Mouse (Mus musculus): ENCODE data around the gene Slc36a3. TPM values are rescaled to one million over a fixed set of nuclear protein-coding genes. Genes with fewer than 3 reads are reported as not detected.

Slc36a3 gene
- polyA plus RNA-seq, 1 experiment from 2014 or later: not detected

DNA sequence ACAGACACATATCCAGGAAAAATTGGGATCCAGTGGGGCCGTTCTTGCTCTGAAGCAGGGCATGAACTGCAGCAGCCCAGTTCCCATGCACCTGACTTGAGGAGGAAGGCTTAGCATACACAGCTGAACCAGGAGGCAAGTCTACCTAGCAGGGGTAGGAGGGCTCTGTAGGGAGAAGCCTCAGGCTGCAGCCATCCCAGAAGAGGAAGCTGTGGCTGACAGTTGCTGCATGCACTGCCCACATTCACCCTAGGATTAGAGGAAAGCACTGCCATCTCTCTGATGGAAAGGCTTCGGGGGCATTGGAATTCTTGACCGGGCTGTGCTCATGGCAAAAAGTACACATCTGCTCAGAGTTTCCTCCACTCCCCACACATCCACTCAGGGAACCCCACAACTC is 28.3 kb upstream of the Slc36a3 start:
- Histone ChIP-seq H3K27me3 (ENCODE audit: control insufficient read depth, insufficient read depth, low read length) (no peaks in the 10 kb centered on the region), H3K36me3 (ENCODE audit: control insufficient read depth, insufficient read depth, low read length) (no peaks in the 10 kb centered on the region), H3K4me1 (replicated peaks; ENCODE audit: control insufficient read depth, insufficient read depth, low read length) (no peaks in the 10 kb centered on the region), H3K27ac (ENCODE audit: low read depth, low read length) (no peak overlapping the region), H3K4me3 (ENCODE audit: low read depth, low read length) (no peak overlapping the region), H3K9me3 (ENCODE audit: control insufficient read depth, low read length) (no peaks in the 10 kb centered on the region), H3K9ac (ENCODE audit: low read depth, low read length) (no peak overlapping the region), H3K4me2 (replicated peaks; ENCODE audit: low read depth, low read length) (no peak overlapping the region)
- DNase-seq (ENCODE audit: low spot score): no peak
- no peak for ATAC-seq (ENCODE audit: low FRiP score)
- 91% methylated on average over 3 of the region's 3 CpGs for WGBS

DNA sequence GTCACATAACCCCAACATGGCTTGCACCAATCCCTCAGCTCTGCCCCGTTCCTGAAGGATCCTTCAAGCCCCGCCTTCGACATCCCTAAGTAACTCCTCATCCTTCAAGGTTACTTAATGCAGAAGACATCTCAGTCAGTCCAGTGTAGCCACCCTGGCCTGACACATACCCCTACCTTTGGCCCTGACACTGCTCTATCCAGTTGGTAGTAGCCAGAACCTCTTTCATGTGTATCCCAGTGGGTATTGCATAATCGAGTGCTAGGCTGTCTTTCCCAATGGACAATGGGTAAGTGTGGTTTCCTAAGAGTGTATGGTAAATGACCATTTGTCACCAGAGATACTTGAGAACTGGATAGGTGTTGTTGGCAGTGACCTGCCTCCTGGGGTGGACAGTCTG is 27.3 kb upstream of the Slc36a3 start:
- H3K9me3 ChIP-seq (ENCODE audit: control insufficient read depth, low read length): no peaks in the 10 kb centered on the region
- H3K27ac ChIP-seq (ENCODE audit: low read depth, low read length): no peak overlapping the region
- no peak overlapping the region for H3K9ac ChIP-seq (ENCODE audit: low read depth, low read length)
- WGBS: 82% methylated on average over 4 of the region's 4 CpGs
- H3K27me3 ChIP-seq (ENCODE audit: control insufficient read depth, insufficient read depth, low read length): no peaks in the 10 kb centered on the region
- H3K4me3 ChIP-seq (ENCODE audit: low read depth, low read length): no peak overlapping the region
- no peaks in the 10 kb centered on the region for H3K36me3 ChIP-seq (ENCODE audit: control insufficient read depth, insufficient read depth, low read length)
- ATAC-seq (ENCODE audit: low FRiP score): no peak
- H3K4me1 ChIP-seq (replicated peaks; ENCODE audit: control insufficient read depth, insufficient read depth, low read length): no peaks in the 10 kb centered on the region
- H3K4me2 ChIP-seq (replicated peaks; ENCODE audit: low read depth, low read length): no peak overlapping the region
- no peak for DNase-seq (ENCODE audit: low spot score)

DNA sequence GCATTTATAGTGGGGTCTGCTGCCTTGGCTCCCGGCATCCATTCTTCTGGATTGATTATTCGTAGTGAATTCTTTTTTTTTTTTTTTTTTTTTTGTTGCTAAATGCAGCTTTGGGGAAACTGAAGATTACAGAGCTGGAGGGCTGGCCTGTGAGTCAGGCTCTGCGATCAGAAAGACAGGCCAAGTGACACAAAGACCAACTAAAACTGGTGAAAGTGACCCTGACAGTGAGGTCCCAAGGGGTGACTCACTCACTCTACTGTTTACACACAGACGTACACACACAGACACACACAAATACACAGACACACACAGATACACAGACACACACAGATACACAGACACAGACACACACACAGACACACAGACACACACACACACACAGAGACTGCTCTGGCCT is 19.0 kb upstream of the Slc36a3 start:
- no peak for DNase-seq (ENCODE audit: low spot score)
- H3K4me3 ChIP-seq (ENCODE audit: low read depth, low read length): no peak overlapping the region
- no peaks in the 10 kb centered on the region for H3K36me3 ChIP-seq (ENCODE audit: control insufficient read depth, insufficient read depth, low read length)
- 83% methylated on average over 4 of the region's 4 CpGs for WGBS
- no peaks in the 10 kb centered on the region for H3K4me1 ChIP-seq (replicated peaks; ENCODE audit: control insufficient read depth, insufficient read depth, low read length)
- H3K27ac ChIP-seq (ENCODE audit: low read depth, low read length): no peak overlapping the region
- H3K4me2 ChIP-seq (replicated peaks; ENCODE audit: low read depth, low read length): no peak overlapping the region
- H3K9me3 ChIP-seq (ENCODE audit: control insufficient read depth, low read length): no peaks in the 10 kb centered on the region
- no peaks in the 10 kb centered on the region for H3K27me3 ChIP-seq (ENCODE audit: control insufficient read depth, insufficient read depth, low read length)
- no peak for ATAC-seq (ENCODE audit: low FRiP score)
- no peak overlapping the region for H3K9ac ChIP-seq (ENCODE audit: low read depth, low read length)

DNA sequence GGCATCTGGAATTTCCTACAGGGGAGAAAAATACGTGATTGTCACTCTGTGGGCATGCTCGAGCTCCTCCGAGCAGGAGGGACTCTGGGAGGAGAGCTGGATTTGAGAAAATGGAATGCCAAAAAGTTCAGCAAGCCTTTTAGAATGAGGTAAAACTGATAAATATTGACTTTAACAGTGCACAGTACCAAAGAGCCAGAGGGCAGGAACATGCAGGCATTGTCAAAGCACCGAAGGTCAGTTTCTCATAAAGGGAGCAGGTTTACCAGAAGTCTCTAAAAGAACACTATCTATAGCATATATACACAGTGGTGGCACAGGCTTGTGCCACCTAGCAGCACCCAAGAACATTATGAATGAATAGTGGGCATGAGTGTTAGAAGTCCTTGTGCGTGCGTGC is 17.4 kb upstream of the Slc36a3 start:
- WGBS: 90% methylated on average over 6 of the region's 6 CpGs
- no peaks in the 10 kb centered on the region for H3K27me3 ChIP-seq (ENCODE audit: control insufficient read depth, insufficient read depth, low read length)
- ATAC-seq (ENCODE audit: low FRiP score) (no peak), DNase-seq (ENCODE audit: low spot score) (no peak)
- no peak overlapping the region for H3K4me2 ChIP-seq (replicated peaks; ENCODE audit: low read depth, low read length)
- no peaks in the 10 kb centered on the region for H3K36me3 ChIP-seq (ENCODE audit: control insufficient read depth, insufficient read depth, low read length)
- no peaks in the 10 kb centered on the region for H3K9me3 ChIP-seq (ENCODE audit: control insufficient read depth, low read length)
- H3K9ac ChIP-seq (ENCODE audit: low read depth, low read length): no peak overlapping the region
- no peaks in the 10 kb centered on the region for H3K4me1 ChIP-seq (replicated peaks; ENCODE audit: control insufficient read depth, insufficient read depth, low read length)
- no peak overlapping the region for H3K4me3 ChIP-seq (ENCODE audit: low read depth, low read length)
- no peak overlapping the region for H3K27ac ChIP-seq (ENCODE audit: low read depth, low read length)

DNA sequence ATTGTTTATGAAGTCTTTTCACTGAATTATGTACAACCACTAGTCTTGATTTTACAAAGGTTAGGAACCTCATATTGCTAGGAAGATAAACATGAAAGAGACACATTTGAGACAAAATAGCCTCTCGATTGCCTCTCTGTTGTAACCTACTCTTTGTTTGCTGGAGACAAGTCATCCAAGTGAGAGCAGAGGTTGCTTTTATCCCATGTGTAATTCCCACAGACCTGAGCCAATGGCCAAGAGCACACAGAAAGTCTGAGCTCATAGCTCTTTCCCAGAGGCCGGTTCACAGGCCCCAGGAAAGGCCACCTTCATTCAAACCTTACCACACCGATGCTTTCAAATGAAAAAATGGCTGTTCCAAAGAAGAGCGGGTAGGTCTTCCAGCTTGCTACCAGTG is 17.0 kb upstream of the Slc36a3 start:
- no peaks in the 10 kb centered on the region for H3K36me3 ChIP-seq (ENCODE audit: control insufficient read depth, insufficient read depth, low read length)
- no peaks in the 10 kb centered on the region for H3K4me1 ChIP-seq (replicated peaks; ENCODE audit: control insufficient read depth, insufficient read depth, low read length)
- H3K4me3 ChIP-seq (ENCODE audit: low read depth, low read length): no peak overlapping the region
- H3K4me2 ChIP-seq (replicated peaks; ENCODE audit: low read depth, low read length): no peak overlapping the region
- DNase-seq (ENCODE audit: low spot score): no peak
- no peak overlapping the region for H3K9ac ChIP-seq (ENCODE audit: low read depth, low read length)
- no peak overlapping the region for H3K27ac ChIP-seq (ENCODE audit: low read depth, low read length)
- H3K27me3 ChIP-seq (ENCODE audit: control insufficient read depth, insufficient read depth, low read length): no peaks in the 10 kb centered on the region
- whole genome bisulfite sequencing: 89% methylated on average over 4 of the region's 4 CpGs
- ATAC-seq (ENCODE audit: low FRiP score): no peak
- no peaks in the 10 kb centered on the region for H3K9me3 ChIP-seq (ENCODE audit: control insufficient read depth, low read length)

DNA sequence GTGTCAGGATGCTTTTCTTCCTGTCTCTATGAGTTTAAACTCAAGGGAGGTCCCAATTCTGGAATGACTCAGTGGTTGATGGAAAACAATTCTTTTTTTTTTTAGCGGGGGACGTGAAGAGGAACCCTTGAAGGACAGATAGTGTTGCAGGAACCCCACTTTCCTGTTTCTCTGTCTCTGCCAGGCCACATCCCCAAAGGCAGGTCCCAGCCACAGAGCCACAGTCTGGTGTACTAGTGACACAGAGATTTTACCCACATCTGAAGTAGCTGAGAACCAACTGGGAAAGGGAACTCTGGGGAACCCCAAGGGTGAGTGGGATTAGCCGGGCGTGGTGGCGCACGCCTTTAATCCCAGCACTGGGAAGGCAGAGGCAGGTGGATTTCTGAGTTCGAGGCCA is 14.2 kb upstream of the Slc36a3 start:
- 95% methylated on average over 6 of the region's 7 CpGs for WGBS
- Histone ChIP-seq H3K27ac (ENCODE audit: low read depth, low read length) (no peak overlapping the region), H3K9me3 (ENCODE audit: control insufficient read depth, low read length) (no peaks in the 10 kb centered on the region), H3K4me1 (replicated peaks; ENCODE audit: control insufficient read depth, insufficient read depth, low read length) (no peaks in the 10 kb centered on the region), H3K4me2 (replicated peaks; ENCODE audit: low read depth, low read length) (no peak overlapping the region), H3K4me3 (ENCODE audit: low read depth, low read length) (no peak overlapping the region), H3K9ac (ENCODE audit: low read depth, low read length) (no peak overlapping the region), H3K36me3 (ENCODE audit: control insufficient read depth, insufficient read depth, low read length) (no peaks in the 10 kb centered on the region), H3K27me3 (ENCODE audit: control insufficient read depth, insufficient read depth, low read length) (no peaks in the 10 kb centered on the region)
- ATAC-seq (ENCODE audit: low FRiP score) (no peak), DNase-seq (ENCODE audit: low spot score) (no peak)

DNA sequence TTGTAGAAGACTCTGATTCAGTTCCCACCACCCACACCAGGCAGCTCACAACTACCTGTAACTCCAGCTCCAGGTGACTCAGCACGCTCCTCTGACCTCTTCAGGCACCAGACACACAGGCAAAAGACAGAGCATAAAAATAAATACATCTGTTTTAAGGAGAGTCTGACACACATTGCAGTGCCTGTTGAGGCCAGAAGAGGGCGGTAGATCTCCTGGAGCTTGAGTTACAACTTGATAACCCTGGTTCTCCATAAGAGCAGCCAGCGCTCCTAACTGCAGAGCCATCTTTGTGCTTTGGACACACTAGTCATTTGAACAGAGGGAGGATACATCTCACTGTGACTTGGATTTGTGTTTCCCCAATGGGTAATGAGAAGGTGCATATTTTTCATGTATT is 13.2 kb upstream of the Slc36a3 start:
- H3K4me3 ChIP-seq (ENCODE audit: low read depth, low read length): no peak overlapping the region
- 46% methylated on average over 3 of the region's 3 CpGs for WGBS
- H3K27ac ChIP-seq (ENCODE audit: low read depth, low read length): no peak overlapping the region
- no peak overlapping the region for H3K9ac ChIP-seq (ENCODE audit: low read depth, low read length)
- DNase-seq (ENCODE audit: low spot score) (peak; percentile 43), ATAC-seq (ENCODE audit: low FRiP score) (no peak)
- H3K4me1 ChIP-seq (replicated peaks; ENCODE audit: control insufficient read depth, insufficient read depth, low read length): no peaks in the 10 kb centered on the region
- H3K9me3 ChIP-seq (ENCODE audit: control insufficient read depth, low read length): no peaks in the 10 kb centered on the region
- no peak overlapping the region for H3K4me2 ChIP-seq (replicated peaks; ENCODE audit: low read depth, low read length)
- H3K27me3 ChIP-seq (ENCODE audit: control insufficient read depth, insufficient read depth, low read length): no peaks in the 10 kb centered on the region
- H3K36me3 ChIP-seq (ENCODE audit: control insufficient read depth, insufficient read depth, low read length): no peaks in the 10 kb centered on the region

DNA sequence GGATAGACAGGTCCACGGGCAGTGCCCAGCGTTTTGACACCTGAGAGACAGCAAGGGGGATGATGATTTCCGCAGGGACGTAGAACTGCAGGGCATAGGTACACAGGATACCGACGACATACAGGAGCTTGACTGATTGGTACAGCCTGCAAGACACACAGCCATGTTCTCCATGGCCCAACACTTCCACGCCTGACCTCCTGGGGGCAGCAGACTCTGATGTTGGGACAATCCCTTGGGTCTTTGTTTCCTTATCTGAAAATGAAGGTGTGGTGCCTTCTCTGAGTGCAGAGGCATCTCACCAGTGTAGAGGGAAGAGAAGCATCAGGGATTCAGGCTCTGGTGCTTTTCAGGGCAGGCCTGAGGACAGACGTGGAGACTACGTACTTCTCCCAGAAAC is 11.2 kb upstream of the Slc36a3 start:
- Histone ChIP-seq H3K36me3 (ENCODE audit: control insufficient read depth, insufficient read depth, low read length) (no peaks in the 10 kb centered on the region), H3K9ac (ENCODE audit: low read depth, low read length) (no peak overlapping the region), H3K27ac (ENCODE audit: low read depth, low read length) (no peak overlapping the region), H3K4me3 (ENCODE audit: low read depth, low read length) (no peak overlapping the region), H3K4me1 (replicated peaks; ENCODE audit: control insufficient read depth, insufficient read depth, low read length) (no peaks in the 10 kb centered on the region), H3K9me3 (ENCODE audit: control insufficient read depth, low read length) (no peaks in the 10 kb centered on the region), H3K27me3 (ENCODE audit: control insufficient read depth, insufficient read depth, low read length) (no peaks in the 10 kb centered on the region), H3K4me2 (replicated peaks; ENCODE audit: low read depth, low read length) (no peak overlapping the region)
- WGBS: 54% methylated on average over 9 of the region's 9 CpGs
- ATAC-seq (ENCODE audit: low FRiP score) (no peak), DNase-seq (ENCODE audit: low spot score) (peak; percentile 56)

DNA sequence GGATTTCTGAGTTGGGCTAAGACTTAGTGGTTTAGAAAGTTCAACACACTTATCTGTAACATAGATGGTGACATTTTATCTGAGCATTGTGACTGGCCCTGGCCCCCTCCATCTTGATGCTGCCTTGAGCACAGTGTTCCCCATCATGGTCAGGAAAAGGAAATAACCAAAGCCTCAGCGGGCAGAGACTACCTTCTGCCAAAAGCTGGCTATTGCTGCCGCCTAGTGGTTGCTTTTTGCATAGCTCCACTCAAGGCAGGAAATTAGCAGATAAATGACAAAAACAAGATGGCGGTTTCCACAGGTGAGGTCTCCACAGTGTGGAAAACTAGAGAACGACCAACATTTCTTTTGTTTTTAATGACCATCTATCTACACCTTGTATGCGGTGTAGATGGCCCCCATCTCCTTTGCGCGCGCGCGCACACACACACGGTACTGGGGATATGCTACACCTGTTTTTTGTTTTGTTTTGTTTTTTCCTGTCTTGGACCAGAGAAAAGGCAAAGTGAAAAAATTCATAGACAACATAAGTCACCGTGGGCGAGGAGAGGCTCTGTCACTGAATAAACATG is 7.4 kb upstream of the Slc36a3 start:
- Histone ChIP-seq H3K4me3 (ENCODE audit: low read depth, low read length) (no peak overlapping the region), H3K9me3 (ENCODE audit: control insufficient read depth, low read length) (no peaks in the 10 kb centered on the region), H3K27ac (ENCODE audit: low read depth, low read length) (no peak overlapping the region), H3K4me2 (replicated peaks; ENCODE audit: low read depth, low read length) (no peak overlapping the region), H3K9ac (ENCODE audit: low read depth, low read length) (no peak overlapping the region), H3K27me3 (ENCODE audit: control insufficient read depth, insufficient read depth, low read length) (no peaks in the 10 kb centered on the region), H3K36me3 (ENCODE audit: control insufficient read depth, insufficient read depth, low read length) (no peaks in the 10 kb centered on the region), H3K4me1 (replicated peaks; ENCODE audit: control insufficient read depth, insufficient read depth, low read length) (no peaks in the 10 kb centered on the region)
- 51% methylated on average over 13 of the region's 13 CpGs for WGBS
- ATAC-seq (ENCODE audit: low FRiP score) (no peak), DNase-seq (ENCODE audit: low spot score) (peak; percentile 85)

All from hindbrain, embryonic 11.5 days (tissue).